Mouse (Mus musculus): ENCODE measurements around the gene Tesk2. TPM values are rescaled to one million over a fixed set of nuclear protein-coding genes. Genes with fewer than 3 reads are reported as not detected.

The Tesk2 gene
- polyA plus RNA-seq, 1 experiment from 2014 or later, result 7.5 TPM

Other genes with a start within 250 kb of the Tesk2 start
- gene Ipp, start 213.4 kb upstream of the Tesk2 start, polyA plus RNA-seq (2014; fragmentation: Nextera tagmentation; extraction: Ambion mirVana), result 4.5 and 4.6 TPM in 2 replicates
- gene Tmem69, start 165.0 kb upstream of the Tesk2 start, polyA plus RNA-seq (2014; fragmentation: Nextera tagmentation; extraction: Ambion mirVana), result 22.1 and 23.5 TPM in 2 replicates
- 49.2 and 52.2 TPM in 2 replicates for gene Gpbp1l1, start 163.3 kb upstream of the Tesk2 start, polyA plus RNA-seq (2014; fragmentation: Nextera tagmentation; extraction: Ambion mirVana)
- gene Ccdc17, start 124.3 kb upstream of the Tesk2 start, polyA plus RNA-seq (2014; fragmentation: Nextera tagmentation; extraction: Ambion mirVana), result 3.8 and 4.7 TPM in 2 replicates
- 150 and 162 TPM in 2 replicates for gene Nasp, start 93.0 kb upstream of the Tesk2 start, polyA plus RNA-seq (2014; fragmentation: Nextera tagmentation; extraction: Ambion mirVana)
- gene Akr1a1, start 69.3 kb upstream of the Tesk2 start, polyA plus RNA-seq (2014; fragmentation: Nextera tagmentation; extraction: Ambion mirVana), result 781 and 795 TPM in 2 replicates
- 1,331 and 1,341 TPM in 2 replicates for gene Prdx1, start 35.4 kb upstream of the Tesk2 start, polyA plus RNA-seq (2014; fragmentation: Nextera tagmentation; extraction: Ambion mirVana)
- gene Mmachc, start 12.5 kb upstream of the Tesk2 start, polyA plus RNA-seq (2014; fragmentation: Nextera tagmentation; extraction: Ambion mirVana), result 18.4 and 19.1 TPM in 2 replicates
- gene Ccdc163, start 12.4 kb upstream of the Tesk2 start, polyA plus RNA-seq (2014; fragmentation: Nextera tagmentation; extraction: Ambion mirVana), result 40.0 and 44.3 TPM in 2 replicates
- gene Toe1, start 86.7 kb downstream of the Tesk2 start, polyA plus RNA-seq (2014; fragmentation: Nextera tagmentation; extraction: Ambion mirVana), result 31.8 and 33.7 TPM in 2 replicates
- gene Mutyh, start 86.8 kb downstream of the Tesk2 start, polyA plus RNA-seq (2014; fragmentation: Nextera tagmentation; extraction: Ambion mirVana), result 13.9 and 16.6 TPM in 2 replicates
- 0.22 and 1.2 TPM in 2 replicates for gene Hpdl, start 100.8 kb downstream of the Tesk2 start, polyA plus RNA-seq (2014; fragmentation: Nextera tagmentation; extraction: Ambion mirVana)
- gene Zswim5, start 156.4 kb downstream of the Tesk2 start, polyA plus RNA-seq (2014; fragmentation: Nextera tagmentation; extraction: Ambion mirVana), result 0.49 and 0.69 TPM in 2 replicates